Mouse (Mus musculus): ENCODE measurements around the gene Tmem177. TPM values are rescaled to one million over a fixed set of nuclear protein-coding genes. Genes with fewer than 3 reads are reported as not detected.

Gene Tmem177
- polyA plus RNA-seq, 1 experiment: 2.6 TPM

- no peak for DNase-seq (ENCODE audit: low read depth in 1 of 2, low spot score in 2 of 2)
- WGBS: 67% methylated on average over 7 of the region's 7 CpGs
Measured at GRCm38 (mm10) chr1:119936861-119937260, 23.9 kb upstream of the Tmem177 start.

GRCm38 (mm10) chr1:119931421-119932150, 18.6 kb upstream of the Tmem177 start:
- H3K36me3 ChIP-seq (ENCODE audit: control insufficient read depth, insufficient read depth, low read length): no peaks in the 10 kb centered on the region
- TF ChIP-seq POLR2A (IDR thresholded peaks at IDR 0.05; ENCODE audit: low read depth, low read length) (no peak), CTCF (IDR thresholded peaks at IDR 0.05; ENCODE audit: extremely low read depth, insufficient read depth, insufficient read length, insufficient replicate concordance) (no peak)
- H3K4me3 ChIP-seq (ENCODE audit: extremely low read depth, insufficient read depth, insufficient read length): no peak overlapping the region
- no peaks in the 10 kb centered on the region for H3K27me3 ChIP-seq (ENCODE audit: control insufficient read depth, insufficient read depth, low read length)
- H3K27ac ChIP-seq (ENCODE audit: insufficient read depth, low read length): no peak overlapping the region
- WGBS: 89% methylated on average over 4 of the region's 4 CpGs
- no peak for DNase-seq (ENCODE audit: low read depth in 1 of 2, low spot score in 2 of 2)
- no peaks in the 10 kb centered on the region for H3K4me1 ChIP-seq (ENCODE audit: control insufficient read depth, insufficient read depth, insufficient read length)

More at GRCm38 (mm10) chr1:119936861-119937260, 23.9 kb upstream of the Tmem177 start:
- Histone ChIP-seq H3K27me3 (ENCODE audit: control insufficient read depth, insufficient read depth, low read length) (no peaks in the 10 kb centered on the region), H3K27ac (ENCODE audit: insufficient read depth, low read length) (no peak overlapping the region), H3K4me1 (ENCODE audit: control insufficient read depth, insufficient read depth, insufficient read length) (no peaks in the 10 kb centered on the region), H3K4me3 (ENCODE audit: extremely low read depth, insufficient read depth, insufficient read length) (no peak overlapping the region), H3K36me3 (ENCODE audit: control insufficient read depth, insufficient read depth, low read length) (no peaks in the 10 kb centered on the region)
- TF ChIP-seq CTCF (IDR thresholded peaks at IDR 0.05; ENCODE audit: extremely low read depth, insufficient read depth, insufficient read length, insufficient replicate concordance) (no peak), POLR2A (IDR thresholded peaks at IDR 0.05; ENCODE audit: low read depth, low read length) (no peak)

- WGBS: 33% methylated on average over 1 of the region's 1 CpGs
- TF ChIP-seq POLR2A (IDR thresholded peaks at IDR 0.05; ENCODE audit: low read depth, low read length): no peak
- no peak for TF ChIP-seq CTCF (IDR thresholded peaks at IDR 0.05; ENCODE audit: extremely low read depth, insufficient read depth, insufficient read length, insufficient replicate concordance)
- DNase-seq (ENCODE audit: low read depth in 1 of 2, low spot score in 2 of 2): no peak
- Histone ChIP-seq H3K36me3 (ENCODE audit: control insufficient read depth, insufficient read depth, low read length) (no peaks in the 10 kb centered on the region), H3K4me3 (ENCODE audit: extremely low read depth, insufficient read depth, insufficient read length) (no peak overlapping the region), H3K27me3 (ENCODE audit: control insufficient read depth, insufficient read depth, low read length) (no peaks in the 10 kb centered on the region), H3K27ac (ENCODE audit: insufficient read depth, low read length) (no peak overlapping the region), H3K4me1 (ENCODE audit: control insufficient read depth, insufficient read depth, insufficient read length) (no peaks in the 10 kb centered on the region)
Measured at GRCm38 (mm10) chr1:119929715-119930114, 16.7 kb upstream of the Tmem177 start.

- Histone ChIP-seq H3K27me3 (ENCODE audit: control insufficient read depth, insufficient read depth, low read length) (no peaks in the 10 kb centered on the region), H3K4me3 (ENCODE audit: extremely low read depth, insufficient read depth, insufficient read length) (no peak overlapping the region), H3K4me1 (ENCODE audit: control insufficient read depth, insufficient read depth, insufficient read length) (no peaks in the 10 kb centered on the region), H3K36me3 (ENCODE audit: control insufficient read depth, insufficient read depth, low read length) (no peaks in the 10 kb centered on the region), H3K27ac (ENCODE audit: insufficient read depth, low read length) (no peak overlapping the region)
- TF ChIP-seq POLR2A (IDR thresholded peaks at IDR 0.05; ENCODE audit: low read depth, low read length) (no peak), CTCF (IDR thresholded peaks at IDR 0.05; ENCODE audit: extremely low read depth, insufficient read depth, insufficient read length, insufficient replicate concordance) (no peak)
- DNase-seq (ENCODE audit: low read depth in 1 of 2, low spot score in 2 of 2): peak in 1 of 2 experiments; percentile 16
- 63% methylated on average over 4 of the region's 4 CpGs for WGBS
Measured at GRCm38 (mm10) chr1:119919299-119919698, 6.3 kb upstream of the Tmem177 start.

- Histone ChIP-seq H3K4me1 (ENCODE audit: control insufficient read depth, insufficient read depth, insufficient read length) (no peaks in the 10 kb centered on the region), H3K27me3 (ENCODE audit: control insufficient read depth, insufficient read depth, low read length) (no peaks in the 10 kb centered on the region), H3K4me3 (ENCODE audit: extremely low read depth, insufficient read depth, insufficient read length) (no peak overlapping the region), H3K27ac (ENCODE audit: insufficient read depth, low read length) (no peak overlapping the region), H3K36me3 (ENCODE audit: control insufficient read depth, insufficient read depth, low read length) (no peaks in the 10 kb centered on the region)
- no peak for DNase-seq (ENCODE audit: low read depth in 1 of 2, low spot score in 2 of 2)
- 85% methylated on average over 5 of the region's 5 CpGs for WGBS
- TF ChIP-seq POLR2A (IDR thresholded peaks at IDR 0.05; ENCODE audit: low read depth, low read length) (no peak), CTCF (IDR thresholded peaks at IDR 0.05; ENCODE audit: extremely low read depth, insufficient read depth, insufficient read length, insufficient replicate concordance) (no peak)
Measured at GRCm38 (mm10) chr1:119916823-119917371, 3.9 kb upstream of the Tmem177 start.

- Histone ChIP-seq H3K27me3 (ENCODE audit: control insufficient read depth, insufficient read depth, low read length) (no peaks in the 10 kb centered on the region), H3K27ac (ENCODE audit: insufficient read depth, low read length) (no peak overlapping the region), H3K36me3 (ENCODE audit: control insufficient read depth, insufficient read depth, low read length) (no peaks in the 10 kb centered on the region), H3K4me1 (ENCODE audit: control insufficient read depth, insufficient read depth, insufficient read length) (no peaks in the 10 kb centered on the region), H3K4me3 (ENCODE audit: extremely low read depth, insufficient read depth, insufficient read length) (no peak overlapping the region)
- DNase-seq (ENCODE audit: low read depth in 1 of 2, low spot score in 2 of 2): no peak
- TF ChIP-seq POLR2A (IDR thresholded peaks at IDR 0.05; ENCODE audit: low read depth, low read length) (no peak), CTCF (IDR thresholded peaks at IDR 0.05; ENCODE audit: extremely low read depth, insufficient read depth, insufficient read length, insufficient replicate concordance) (no peak)
- 77% methylated on average over 2 of the region's 2 CpGs for WGBS
Measured at GRCm38 (mm10) chr1:119907206-119907748, 5.7 kb downstream of the Tmem177 start.

GRCm38 (mm10) chr1:119903231-119903620, 9.8 kb downstream of the Tmem177 start:
- DNase-seq (ENCODE audit: low read depth in 1 of 2, low spot score in 2 of 2): no peak
- TF ChIP-seq POLR2A (IDR thresholded peaks at IDR 0.05; ENCODE audit: low read depth, low read length) (no peak), CTCF (IDR thresholded peaks at IDR 0.05; ENCODE audit: extremely low read depth, insufficient read depth, insufficient read length, insufficient replicate concordance) (no peak)
- Histone ChIP-seq H3K27ac (ENCODE audit: insufficient read depth, low read length) (no peak overlapping the region), H3K36me3 (ENCODE audit: control insufficient read depth, insufficient read depth, low read length) (no peaks in the 10 kb centered on the region), H3K27me3 (ENCODE audit: control insufficient read depth, insufficient read depth, low read length) (no peaks in the 10 kb centered on the region), H3K4me3 (ENCODE audit: extremely low read depth, insufficient read depth, insufficient read length) (no peak overlapping the region), H3K4me1 (ENCODE audit: control insufficient read depth, insufficient read depth, insufficient read length) (no peaks in the 10 kb centered on the region)
- WGBS: 56% methylated on average over 6 of the region's 6 CpGs

All from spleen, adult 2 months (tissue).